Mouse (Mus musculus) colon, adult 2 months (tissue): ENCODE data around the gene Tmem151b. TPM values are rescaled to one million over a fixed set of nuclear protein-coding genes. Genes with fewer than 3 reads are reported as not detected.

ENCODE experiments used
- polyA plus RNA-seq: library from polyadenylated mRNA; depleted of rRNA; stranded (reverse); fragments of >200 nt; gene quantifications from 2 replicates; pipeline ENCODE4 v1.2.3, GENCODE M21; 2012; rRNA removed

Tmem151b gene
- 0.98 and 1.2 TPM in 2 replicates for polyA plus RNA-seq

GRCm38 (mm10) chr17:45549617-45550181, at the start of gene Tmem151b:
Gene Tmem151b, minus strand, starts transcription at chr17:45549677.

DNA sequence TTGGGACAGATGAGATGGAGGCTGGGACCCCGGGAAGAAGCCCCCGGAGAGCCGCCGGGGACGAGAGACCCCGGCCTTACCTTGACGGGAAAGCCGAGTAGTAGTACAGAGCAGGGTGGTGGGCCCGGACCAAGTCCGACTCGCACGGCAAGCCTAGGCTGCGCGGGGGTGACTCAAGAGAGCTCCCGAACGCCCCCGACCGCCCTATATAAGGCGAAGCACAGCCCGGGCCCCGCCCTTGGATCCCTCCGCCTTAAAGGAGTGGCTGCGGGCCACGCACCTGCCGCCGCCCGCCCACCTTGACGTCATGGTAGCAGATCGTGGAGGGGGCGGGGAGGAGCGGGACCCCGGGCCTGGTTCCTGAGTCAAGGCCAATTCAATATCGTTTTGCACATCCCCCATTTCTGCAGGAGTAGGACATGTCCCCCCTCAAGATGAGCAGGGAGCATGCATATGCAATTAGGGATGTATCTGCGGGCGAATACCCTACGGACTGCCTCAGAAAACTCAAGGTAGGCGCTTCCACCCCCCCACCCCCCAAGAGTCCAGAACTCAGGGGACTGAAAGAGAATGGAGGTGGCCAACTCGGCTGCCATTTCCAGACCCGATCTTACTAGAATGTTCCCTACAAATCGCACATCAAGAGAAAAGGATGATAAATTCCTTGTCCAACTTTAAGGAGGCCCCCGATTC, 23.8 kb upstream of the Tmem151b start, which contains the start of gene Hsp90ab1:
Hsp90ab1 (minus strand) TSS at position 185 of the 693 bp plus-strand sequence.

DNA sequence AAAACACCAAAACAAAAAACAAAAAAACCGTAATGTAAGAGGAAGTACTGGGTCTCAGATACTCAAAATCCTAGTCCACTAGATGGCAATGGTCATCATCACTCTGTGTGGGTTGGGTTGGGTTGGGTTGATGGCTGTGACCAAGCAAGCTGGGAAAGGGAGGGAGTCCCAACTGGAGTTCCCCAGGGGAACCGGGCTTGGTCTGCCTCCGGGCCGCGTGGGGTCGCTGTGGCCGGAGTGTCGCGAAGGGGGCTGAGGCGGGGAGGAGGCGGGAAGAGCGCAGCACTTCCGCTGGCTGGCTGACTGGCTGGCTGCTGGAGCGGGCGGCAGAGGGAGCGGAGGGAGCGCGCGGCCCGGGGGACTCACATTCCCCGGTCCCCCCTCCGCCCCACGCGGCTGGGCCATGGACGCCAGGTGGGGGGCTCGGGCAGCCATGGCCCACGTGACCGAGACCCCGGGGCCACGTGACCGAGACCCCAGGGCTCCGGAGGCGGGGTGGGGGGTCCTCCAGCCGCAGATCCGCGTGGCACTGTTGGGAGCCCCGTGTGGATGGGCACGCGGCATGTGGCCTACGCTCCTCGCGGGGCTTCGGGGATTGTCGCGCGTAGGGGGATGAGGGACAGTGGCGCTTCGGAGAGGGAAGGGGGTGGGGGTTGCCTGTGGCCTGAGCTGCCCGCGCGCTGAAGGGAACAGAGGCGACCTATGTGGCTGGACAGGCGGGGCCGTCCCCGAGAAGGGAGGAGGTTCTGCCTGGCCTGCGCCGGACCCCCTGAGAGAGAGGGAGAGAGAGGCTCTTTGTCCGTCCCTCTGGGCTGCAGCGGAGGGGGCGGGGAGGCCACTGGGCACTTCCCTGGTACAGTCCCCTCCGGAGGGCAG, 14.4 kb upstream of the Tmem151b start, which contains the start of gene Slc35b2:
Slc35b2 (plus strand) TSS at position 220 of the 876 bp plus-strand sequence.

DNA sequence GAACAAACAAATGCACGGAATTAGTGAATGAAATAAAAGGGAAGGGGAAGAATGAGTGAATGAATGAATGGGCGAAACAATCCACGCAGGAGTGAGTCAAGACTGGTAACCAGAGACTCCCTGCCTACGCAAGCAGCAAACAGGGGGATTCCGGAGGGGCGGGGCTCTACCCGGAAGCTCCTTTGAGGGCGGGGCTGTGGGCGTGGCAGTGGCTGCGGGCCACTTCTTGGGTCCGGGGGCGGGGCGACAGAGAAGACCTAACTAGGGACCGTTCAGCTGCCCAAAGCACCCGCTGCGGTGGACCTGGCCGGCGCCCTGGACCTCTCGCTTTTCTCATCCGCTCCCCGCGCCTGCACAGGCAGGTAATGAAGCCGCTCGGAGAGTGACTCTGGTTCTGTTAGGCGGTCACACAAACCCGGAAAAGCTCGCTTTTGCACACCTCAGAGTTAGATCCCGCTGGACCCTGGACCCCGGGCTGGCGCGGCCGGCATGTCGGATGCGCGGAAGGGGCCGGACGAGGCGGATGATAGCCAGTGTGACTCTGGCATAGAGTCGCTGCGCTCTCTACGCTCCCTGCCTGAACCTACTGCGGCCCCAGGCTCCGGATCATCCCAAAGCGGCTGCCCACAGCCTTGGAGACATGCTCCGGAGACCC, 6.1 kb upstream of the Tmem151b start, which contains the start of gene Nfkbie:
Nfkbie (plus strand) TSS at position 252 of the 655 bp plus-strand sequence.

GRCm38 (mm10) chr17:45523263-45523662, 26.2 kb downstream of the Tmem151b start, which contains the start of gene Tcte1:
Gene Tcte1, plus strand, starts transcription at chr17:45523434.

DNA sequence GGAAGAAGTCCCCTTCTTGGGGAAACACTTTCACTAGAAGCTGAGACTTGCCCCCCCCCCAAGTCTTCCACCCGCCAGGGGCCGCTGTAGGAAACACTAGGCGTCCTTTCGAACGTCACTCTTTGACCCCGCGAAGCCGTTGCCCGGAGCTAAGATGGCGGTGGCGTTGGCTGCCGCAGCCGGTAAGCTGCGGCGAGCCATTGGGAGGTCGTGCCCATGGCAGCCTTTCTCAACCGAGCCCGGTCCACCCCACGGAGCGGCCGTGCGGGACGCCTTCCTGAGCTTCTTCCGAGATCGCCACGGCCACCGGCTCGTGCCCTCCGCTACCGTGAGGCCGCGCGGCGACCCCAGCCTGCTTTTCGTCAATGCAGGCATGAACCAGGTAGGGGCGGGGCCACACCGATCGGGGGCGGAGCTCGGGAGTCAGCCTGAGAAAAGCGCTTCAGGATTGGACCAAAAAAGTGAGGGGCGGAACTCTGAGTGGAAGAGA, 42.7 kb downstream of the Tmem151b start, which contains the start of gene Aars2:
Aars2 (plus strand) TSS at position 142 of the 490 bp plus-strand sequence.

Other genes with a start within 250 kb of the Tmem151b start
- gene Cdc5l, start 115.9 kb downstream of the Tmem151b start, polyA plus RNA-seq, result 5.3 and 6.6 TPM in 2 replicates
- 0.10 TPM in 1 of 2 replicates, not detected in the other for gene Spats1, start 74.3 kb downstream of the Tmem151b start, polyA plus RNA-seq
- gene Aars2, start 42.8 kb downstream of the Tmem151b start, polyA plus RNA-seq, result 22.8 and 27.8 TPM in 2 replicates
- gene Tcte1, start 26.2 kb downstream of the Tmem151b start, polyA plus RNA-seq, result 0.05 and 0.07 TPM in 2 replicates
- 7.2 and 7.6 TPM in 2 replicates for gene Nfkbie, start 6.0 kb upstream of the Tmem151b start, polyA plus RNA-seq
- gene Slc35b2, start 14.2 kb upstream of the Tmem151b start, polyA plus RNA-seq, result 248 and 269 TPM in 2 replicates
- 224 and 250 TPM in 2 replicates for gene Hsp90ab1, start 23.6 kb upstream of the Tmem151b start, polyA plus RNA-seq
- 89.4 and 90.9 TPM in 2 replicates for gene Slc29a1, start 49.9 kb upstream of the Tmem151b start, polyA plus RNA-seq
- not detected in 2 replicates for gene Mymx, start 52.4 kb upstream of the Tmem151b start, polyA plus RNA-seq
- not detected in 2 replicates for gene Capn11, start 109.6 kb upstream of the Tmem151b start, polyA plus RNA-seq
- 218 and 256 TPM in 2 replicates for gene Mrpl14, start 136.6 kb upstream of the Tmem151b start, polyA plus RNA-seq
- gene Tmem63b, start 137.2 kb upstream of the Tmem151b start, polyA plus RNA-seq, result 120 and 148 TPM in 2 replicates
- not detected in 2 replicates for gene 1600014C23Rik, start 184.2 kb upstream of the Tmem151b start, polyA plus RNA-seq